Mouse (Mus musculus): ENCODE results near the gene Rangrf. TPM values are rescaled to one million over a fixed set of nuclear protein-coding genes. Genes with fewer than 3 reads are reported as not detected.
A peak's percentile ranks its signal among the peaks of the same experiment; 100 is the strongest.
"Not testable (repeated sequence)": the region's sequence is repeated elsewhere in the genome, so short reads cannot be mapped to it uniquely, and the experiment has no call there.

Gene Rangrf
- polyA plus RNA-seq, 1 experiment: 24.1 TPM

GRCm38 (mm10) chr11:69005193-69005592 is 30.2 kb upstream of the Rangrf start:
- no peak for DNase-seq (ENCODE audit: low read depth)
- no peak for TF ChIP-seq POLR2A (IDR thresholded peaks at IDR 0.05; ENCODE audit: borderline replicate concordance, extremely low read depth, insufficient read depth, insufficient read length, poor library complexity, severe bottlenecking)

GRCm38 (mm10) chr11:69003592-69003991 is 28.6 kb upstream of the Rangrf start:
- TF ChIP-seq POLR2A (IDR thresholded peaks at IDR 0.05; ENCODE audit: borderline replicate concordance, extremely low read depth, insufficient read depth, insufficient read length, poor library complexity, severe bottlenecking): no peak
- TF ChIP-seq CTCF (IDR thresholded peaks at IDR 0.05; ENCODE audit: borderline replicate concordance, extremely low read depth, insufficient read depth, insufficient read length): peak; percentile 27; the same call in 1 of the 2 replicates
- no peak for DNase-seq (ENCODE audit: low read depth)

GRCm38 (mm10) chr11:69002782-69003181 is 27.8 kb upstream of the Rangrf start:
- not testable (repeated sequence) for DNase-seq (ENCODE audit: low read depth)

- no peak for DNase-seq (ENCODE audit: low read depth)
- TF ChIP-seq POLR2A (IDR thresholded peaks at IDR 0.05; ENCODE audit: borderline replicate concordance, extremely low read depth, insufficient read depth, insufficient read length, poor library complexity, severe bottlenecking) (no peak), CTCF (IDR thresholded peaks at IDR 0.05; ENCODE audit: borderline replicate concordance, extremely low read depth, insufficient read depth, insufficient read length) (no peak)
These were observed 22.1 kb upstream of the Rangrf start for GRCm38 (mm10) chr11:68997080-68997479.

- no peak for TF ChIP-seq CTCF (IDR thresholded peaks at IDR 0.05; ENCODE audit: borderline replicate concordance, extremely low read depth, insufficient read depth, insufficient read length)
- no peak for TF ChIP-seq POLR2A (IDR thresholded peaks at IDR 0.05; ENCODE audit: borderline replicate concordance, extremely low read depth, insufficient read depth, insufficient read length, poor library complexity, severe bottlenecking)
- DNase-seq (ENCODE audit: low read depth): no peak
These were observed 19.4 kb upstream of the Rangrf start for GRCm38 (mm10) chr11:68994377-68994776.

GRCm38 (mm10) chr11:68993122-68993521 is 18.1 kb upstream of the Rangrf start:
- no peak for DNase-seq (ENCODE audit: low read depth)
- TF ChIP-seq CTCF (IDR thresholded peaks at IDR 0.05; ENCODE audit: borderline replicate concordance, extremely low read depth, insufficient read depth, insufficient read length) (no peak), POLR2A (IDR thresholded peaks at IDR 0.05; ENCODE audit: borderline replicate concordance, extremely low read depth, insufficient read depth, insufficient read length, poor library complexity, severe bottlenecking) (no peak)

- DNase-seq (ENCODE audit: low read depth): no peak
- no peak for TF ChIP-seq POLR2A (IDR thresholded peaks at IDR 0.05; ENCODE audit: borderline replicate concordance, extremely low read depth, insufficient read depth, insufficient read length, poor library complexity, severe bottlenecking)
- TF ChIP-seq CTCF (IDR thresholded peaks at IDR 0.05; ENCODE audit: borderline replicate concordance, extremely low read depth, insufficient read depth, insufficient read length): no peak
These were observed 13.4 kb upstream of the Rangrf start for GRCm38 (mm10) chr11:68988341-68988740.

GRCm38 (mm10) chr11:68987365-68987882 is 12.4 kb upstream of the Rangrf start:
- peak; percentile 21 for DNase-seq (ENCODE audit: low read depth)

GRCm38 (mm10) chr11:68982639-68983369 is 7.8 kb upstream of the Rangrf start:
- peak; percentile 88 for DNase-seq (ENCODE audit: low read depth)
- TF ChIP-seq POLR2A (IDR thresholded peaks at IDR 0.05; ENCODE audit: borderline replicate concordance, extremely low read depth, insufficient read depth, insufficient read length, poor library complexity, severe bottlenecking) (no peak), CTCF (IDR thresholded peaks at IDR 0.05; ENCODE audit: borderline replicate concordance, extremely low read depth, insufficient read depth, insufficient read length) (peak; percentile 73; the same call in 1 of the 2 replicates)

More at GRCm38 (mm10) chr11:68987365-68987882, 12.4 kb upstream of the Rangrf start:
- TF ChIP-seq POLR2A (IDR thresholded peaks at IDR 0.05; ENCODE audit: borderline replicate concordance, extremely low read depth, insufficient read depth, insufficient read length, poor library complexity, severe bottlenecking) (no peak), CTCF (IDR thresholded peaks at IDR 0.05; ENCODE audit: borderline replicate concordance, extremely low read depth, insufficient read depth, insufficient read length) (no peak)

GRCm38 (mm10) chr11:68980919-68981318 is 5.9 kb upstream of the Rangrf start:
- no peak for TF ChIP-seq POLR2A (IDR thresholded peaks at IDR 0.05; ENCODE audit: borderline replicate concordance, extremely low read depth, insufficient read depth, insufficient read length, poor library complexity, severe bottlenecking)
- TF ChIP-seq CTCF (IDR thresholded peaks at IDR 0.05; ENCODE audit: borderline replicate concordance, extremely low read depth, insufficient read depth, insufficient read length): no peak

GRCm38 (mm10) chr11:68979320-68979733 is 4.3 kb upstream of the Rangrf start:
- no peak for DNase-seq (ENCODE audit: low read depth)

More at GRCm38 (mm10) chr11:68980919-68981318, 5.9 kb upstream of the Rangrf start:
- DNase-seq (ENCODE audit: low read depth): no peak

GRCm38 (mm10) chr11:68975601-68976000 is 616 bp upstream of the Rangrf start:
- DNase-seq (ENCODE audit: low read depth): no peak

More at GRCm38 (mm10) chr11:68979320-68979733, 4.3 kb upstream of the Rangrf start:
- TF ChIP-seq POLR2A (IDR thresholded peaks at IDR 0.05; ENCODE audit: borderline replicate concordance, extremely low read depth, insufficient read depth, insufficient read length, poor library complexity, severe bottlenecking) (no peak), CTCF (IDR thresholded peaks at IDR 0.05; ENCODE audit: borderline replicate concordance, extremely low read depth, insufficient read depth, insufficient read length) (no peak)

More at GRCm38 (mm10) chr11:68975601-68976000, 616 bp upstream of the Rangrf start:
- TF ChIP-seq CTCF (IDR thresholded peaks at IDR 0.05; ENCODE audit: borderline replicate concordance, extremely low read depth, insufficient read depth, insufficient read length) (no peak), POLR2A (IDR thresholded peaks at IDR 0.05; ENCODE audit: borderline replicate concordance, extremely low read depth, insufficient read depth, insufficient read length, poor library complexity, severe bottlenecking) (no peak)
